29 mouse cellular contexts compared by ENCODE assay signal in the genomic region with DNA sequence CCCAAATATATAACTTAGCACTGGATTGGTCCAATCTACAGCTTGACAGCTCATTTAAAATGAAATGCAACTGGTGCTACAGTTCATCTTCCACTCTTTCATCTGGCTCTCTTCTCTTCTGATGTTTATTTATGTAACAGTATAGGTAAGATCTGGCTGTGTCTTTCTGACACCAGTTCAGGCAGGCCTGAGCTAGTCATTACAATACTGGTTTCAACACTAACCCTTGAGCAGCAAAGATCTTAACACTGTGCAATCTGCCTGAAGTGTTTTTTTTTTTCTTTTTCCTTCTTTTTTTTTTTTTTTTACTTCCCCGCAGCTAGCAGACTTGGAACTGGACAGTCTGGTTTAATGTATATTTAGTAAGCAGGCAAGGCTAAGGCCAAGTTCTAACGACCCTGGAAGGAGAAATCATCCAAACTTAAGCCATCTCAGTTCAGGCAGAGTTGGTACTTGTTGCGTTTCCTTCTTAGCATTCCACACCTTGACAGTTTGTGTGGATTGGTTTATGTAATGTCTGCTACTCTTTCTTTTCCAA.
DNase-seq lines count a peak whose midpoint lies in the region; ATAC-seq and TF ChIP-seq lines count a peak whose summit lies in the region.
"Had no signal": no experiment of that assay in that cellular context is flagged by ENCODE, and none has a peak within 500 bp of the region (broad histone marks: within the 10 kb centered on the region; RNA-seq: fewer than 3 reads in every experiment).

No protein-coding gene starts in this region.

- no peaks in the 10 kb centered on the region for H3K9me3 ChIP-seq in embryonic facial prominence, embryonic 13.5 days
- H3K9me3 ChIP-seq in embryonic facial prominence, embryonic 10.5 days: no peaks in the 10 kb centered on the region
- no peaks in the 10 kb centered on the region for H3K9me3 ChIP-seq in lung, embryonic 16.5 days (ENCODE audit: control insufficient read depth, low read length)
- no peaks in the 10 kb centered on the region for H3K9me3 ChIP-seq in stomach, embryonic 15.5 days
- no peaks in the 10 kb centered on the region for H3K9me3 ChIP-seq in stomach, postnatal 0 days (ENCODE audit: control insufficient read depth, low read length)
- H3K9me3 ChIP-seq in forebrain, embryonic 11.5 days (ENCODE audit: control insufficient read depth, low read length): no peaks in the 10 kb centered on the region
- H3K9me3 ChIP-seq: forebrain, embryonic 10.5 days; heart, embryonic 12.5 days; heart, embryonic 15.5 days; hindbrain, embryonic 10.5 days; hindbrain, embryonic 13.5 days had no signal

- no peak overlapping the region for H3K4me3 ChIP-seq in embryonic facial prominence, embryonic 13.5 days
- no peak overlapping the region for H3K4me3 ChIP-seq in embryonic facial prominence, embryonic 10.5 days
- no peak overlapping the region for H3K4me3 ChIP-seq in lung, embryonic 16.5 days (ENCODE audit: low read length)
- H3K4me3 ChIP-seq in stomach, embryonic 15.5 days (replicated peaks): no peak overlapping the region
- H3K4me3 ChIP-seq in stomach, postnatal 0 days (ENCODE audit: low read depth, low read length): no peak overlapping the region
- no peak overlapping the region for H3K4me3 ChIP-seq in forebrain, embryonic 11.5 days (ENCODE audit: low read depth, low read length)
- H3K4me3 ChIP-seq: erythroblast, embryonic 14.5 days; forebrain, embryonic 10.5 days; gastrocnemius, adult 2 months; heart, embryonic 12.5 days; heart, embryonic 15.5 days; hindbrain, embryonic 10.5 days; hindbrain, embryonic 13.5 days had no signal

- no peak overlapping the region for H3K9ac ChIP-seq in embryonic facial prominence, embryonic 13.5 days
- H3K9ac ChIP-seq in lung, embryonic 16.5 days (ENCODE audit: low read length): no peak overlapping the region
- no peak overlapping the region for H3K9ac ChIP-seq in stomach, embryonic 15.5 days
- no peak overlapping the region for H3K9ac ChIP-seq in stomach, postnatal 0 days (ENCODE audit: low read length)
- H3K9ac ChIP-seq in forebrain, embryonic 11.5 days (ENCODE audit: low read length): no peak overlapping the region
- H3K9ac ChIP-seq: forebrain, postnatal 0 days; heart, embryonic 12.5 days; heart, embryonic 15.5 days; hindbrain, embryonic 13.5 days had no signal

- WGBS in embryonic facial prominence, embryonic 13.5 days: 63% methylated on average over 3 of the region's 3 CpGs
- WGBS in embryonic facial prominence, embryonic 10.5 days: 71% methylated on average over 3 of the region's 3 CpGs
- WGBS in lung, embryonic 16.5 days: 28% methylated on average over 3 of the region's 3 CpGs
- 36% methylated on average over 3 of the region's 3 CpGs for WGBS in stomach, embryonic 15.5 days
- 21% methylated on average over 3 of the region's 3 CpGs for WGBS in stomach, postnatal 0 days
- 88% methylated on average over 3 of the region's 3 CpGs for WGBS in forebrain, embryonic 11.5 days

- no peak for DNase-seq in embryonic facial prominence, embryonic 10.5 days (ENCODE audit: low spot score)
- DNase-seq in lung, postnatal 36 days: no peak
- no peak for DNase-seq in stomach, postnatal 0 days (ENCODE audit: low spot score)
- DNase-seq in forebrain, embryonic 11.5 days (ENCODE audit: low spot score): no peak
- DNase-seq: adrenal gland, adult 8-10 months; adrenal gland, postnatal 25 days; cerebellum, adult 11-12 months; cerebellum, adult 8-10 months; cerebellum, postnatal 10 days; cerebellum, postnatal 36 days; embryo, embryonic 11 days; forebrain, postnatal 0 days; gastrocnemius, adult 2 months; gastrocnemius, postnatal 14 days; heart, adult 18-20 months; heart, postnatal 10 days; heart, postnatal 36 days had no signal

- H3K27me3 ChIP-seq in embryonic facial prominence, embryonic 13.5 days: no peaks in the 10 kb centered on the region
- no peaks in the 10 kb centered on the region for H3K27me3 ChIP-seq in embryonic facial prominence, embryonic 10.5 days (replicated peaks; ENCODE audit: low read depth, poor library complexity, severe bottlenecking)
- H3K27me3 ChIP-seq in lung, embryonic 16.5 days (ENCODE audit: control insufficient read depth, insufficient read depth, low read depth, low read length): no peaks in the 10 kb centered on the region
- no peaks in the 10 kb centered on the region for H3K27me3 ChIP-seq in stomach, embryonic 15.5 days (replicated peaks)
- no peaks in the 10 kb centered on the region for H3K27me3 ChIP-seq in stomach, postnatal 0 days (ENCODE audit: control insufficient read depth, insufficient read depth, low read length)
- H3K27me3 ChIP-seq in forebrain, embryonic 11.5 days (ENCODE audit: control insufficient read depth, insufficient read depth, low read length): no peaks in the 10 kb centered on the region
- H3K27me3 ChIP-seq: heart, embryonic 12.5 days; heart, embryonic 15.5 days; hindbrain, embryonic 13.5 days had no signal

- 0 out of 2 replicates have a peak, but pooled peaks have one; percentile 26 for ATAC-seq in embryonic facial prominence, embryonic 13.5 days (ENCODE audit: insufficient number of reproducible peaks, insufficient read depth, low FRiP score, low TSS enrichment, low read depth)
- peak; percentile 59; the same call in 1 of the 2 replicates for ATAC-seq in lung, embryonic 16.5 days (ENCODE audit: low read depth)
- peak; percentile 56; the same call in 1 of the 2 replicates for ATAC-seq in stomach, embryonic 15.5 days (ENCODE audit: insufficient read depth, low FRiP score, low read depth)
- no peak for ATAC-seq in stomach, postnatal 0 days (ENCODE audit: low FRiP score, low TSS enrichment)
- ATAC-seq in forebrain, embryonic 11.5 days (replicated peaks; ENCODE audit: low FRiP score): no peak
- ATAC-seq: activated CD4-positive, CD25-positive, alpha-beta regulatory T cell, adult 4 months; forebrain, embryonic 14.5 days; forebrain, postnatal 0 days; hindbrain, embryonic 16.5 days had no signal

- no peak for TF ChIP-seq CTCF in stomach, postnatal 0 days (IDR thresholded peaks at IDR 0.05; ENCODE audit: low read depth)

- no peak overlapping the region for H3K27ac ChIP-seq in embryonic facial prominence, embryonic 13.5 days
- H3K27ac ChIP-seq in embryonic facial prominence, embryonic 10.5 days (replicated peaks): no peak overlapping the region
- H3K27ac ChIP-seq in lung, embryonic 16.5 days (ENCODE audit: low read length): no peak overlapping the region
- H3K27ac ChIP-seq in stomach, embryonic 15.5 days: no peak overlapping the region
- no peak overlapping the region for H3K27ac ChIP-seq in stomach, postnatal 0 days (replicated peaks)
- no peak overlapping the region for H3K27ac ChIP-seq in forebrain, embryonic 11.5 days (ENCODE audit: low read depth, low read length)
- H3K27ac ChIP-seq: forebrain, embryonic 10.5 days; gastrocnemius, adult 2 months; heart, embryonic 15.5 days; hindbrain, embryonic 10.5 days; hindbrain, embryonic 13.5 days had no signal

- 0 out of 2 replicates have a peak, but pooled peaks cover 4% of the 10 kb centered on the region for H3K4me1 ChIP-seq in embryonic facial prominence, embryonic 13.5 days
- H3K4me1 ChIP-seq in embryonic facial prominence, embryonic 10.5 days: peaks cover 16% of the 10 kb centered on the region
- 0 out of 2 replicates have a peak, but pooled peaks cover 6% of the 10 kb centered on the region for H3K4me1 ChIP-seq in lung, embryonic 16.5 days (replicated peaks; ENCODE audit: control insufficient read depth, insufficient read depth, low read length)
- no peaks in the 10 kb centered on the region for H3K4me1 ChIP-seq in stomach, embryonic 15.5 days
- no peaks in the 10 kb centered on the region for H3K4me1 ChIP-seq in stomach, postnatal 0 days (replicated peaks; ENCODE audit: control insufficient read depth, insufficient read depth)
- no peaks in the 10 kb centered on the region for H3K4me1 ChIP-seq in forebrain, embryonic 11.5 days (replicated peaks; ENCODE audit: control insufficient read depth, insufficient read depth, low read length)
- H3K4me1 ChIP-seq: heart, embryonic 12.5 days; heart, embryonic 15.5 days; hindbrain, embryonic 13.5 days had no signal

- no peak for TF ChIP-seq EP300 in stomach, postnatal 0 days (optimal IDR thresholded peaks at IDR 0.05)

- no peaks in the 10 kb centered on the region for H3K36me3 ChIP-seq in embryonic facial prominence, embryonic 13.5 days
- H3K36me3 ChIP-seq in embryonic facial prominence, embryonic 10.5 days (replicated peaks): no peaks in the 10 kb centered on the region
- no peaks in the 10 kb centered on the region for H3K36me3 ChIP-seq in lung, embryonic 16.5 days (ENCODE audit: control insufficient read depth, insufficient read depth, low read length)
- no peaks in the 10 kb centered on the region for H3K36me3 ChIP-seq in stomach, embryonic 15.5 days
- H3K36me3 ChIP-seq in stomach, postnatal 0 days (ENCODE audit: control insufficient read depth, insufficient read depth, low read length): no peaks in the 10 kb centered on the region
- no peaks in the 10 kb centered on the region for H3K36me3 ChIP-seq in forebrain, embryonic 11.5 days (ENCODE audit: control insufficient read depth, insufficient read depth, low read length)
- H3K36me3 ChIP-seq: forebrain, embryonic 10.5 days; heart, embryonic 12.5 days; heart, embryonic 15.5 days; hindbrain, embryonic 10.5 days; hindbrain, embryonic 13.5 days had no signal

- H3K4me2 ChIP-seq in embryonic facial prominence, embryonic 13.5 days: no peak overlapping the region
- H3K4me2 ChIP-seq in lung, embryonic 16.5 days (ENCODE audit: low read depth, low read length): no peak overlapping the region
- no peak overlapping the region for H3K4me2 ChIP-seq in stomach, embryonic 15.5 days
- H3K4me2 ChIP-seq in stomach, postnatal 0 days (replicated peaks; ENCODE audit: low read depth): no peak overlapping the region
- no peak overlapping the region for H3K4me2 ChIP-seq in forebrain, embryonic 11.5 days (ENCODE audit: low read depth, low read length, severe bottlenecking)
- H3K4me2 ChIP-seq: heart, embryonic 12.5 days; heart, embryonic 15.5 days; hindbrain, embryonic 13.5 days had no signal

Comparison
In these comparisons a context has a peak if more than half of its experiments do, and no peak if none do; other contexts are left out.
1. ATAC-seq: peak in embryonic facial prominence, embryonic 13.5 days (single experiment), lung, embryonic 16.5 days (single experiment) and stomach, embryonic 15.5 days (single experiment); none in stomach, postnatal 0 days (single experiment) and forebrain, embryonic 11.5 days (single experiment).